In the genomic region with DNA sequence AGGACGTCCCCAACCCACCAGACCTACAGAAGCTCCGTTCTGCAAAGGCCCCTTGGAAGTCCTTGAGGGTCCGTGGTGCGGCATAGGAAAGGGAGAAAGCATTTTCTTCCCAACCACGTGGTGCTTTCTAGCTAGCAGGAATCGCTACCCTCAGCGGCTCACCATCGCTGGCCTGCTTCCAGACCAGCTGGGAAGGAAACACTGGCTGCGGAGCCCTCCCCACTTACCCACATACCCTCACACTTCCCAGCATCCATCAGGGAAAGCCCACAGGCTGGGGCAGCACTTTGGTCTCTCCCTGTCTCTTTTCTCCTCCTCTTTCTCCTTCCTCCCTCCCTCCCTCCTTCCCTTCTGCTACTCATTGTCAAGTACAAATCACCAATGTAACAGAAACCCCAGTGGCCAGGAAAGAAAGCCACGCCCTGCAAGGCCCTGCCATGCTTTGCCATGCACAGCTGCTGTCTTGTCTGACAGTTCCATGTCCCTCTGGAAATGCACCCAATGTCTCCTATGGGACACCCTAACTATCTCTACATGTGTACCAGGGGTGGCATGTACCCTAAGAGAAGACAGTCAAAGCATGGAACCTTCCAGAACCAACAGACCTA, we compare ENCODE assay signal across 9 mouse cellular contexts. TPM values are rescaled to one million over a fixed set of nuclear protein-coding genes. Genes with fewer than 3 reads are reported as not detected.
DNase-seq lines count a peak whose midpoint lies in the region; ATAC-seq lines count a peak whose summit lies in the region.
"Had no signal": no experiment of that assay in that cellular context is flagged by ENCODE, and none has a peak within 500 bp of the region (broad histone marks: within the 10 kb centered on the region; RNA-seq: fewer than 3 reads in every experiment).

No protein-coding gene starts in this region.

- ATAC-seq in forebrain, embryonic 11.5 days (replicated peaks; ENCODE audit: low FRiP score) = no peak
- ATAC-seq in hindbrain, embryonic 16.5 days = peak; percentile 15; the same call in 1 of the 2 replicates
- no peak for ATAC-seq in liver, embryonic 12.5 days

- H3K9ac ChIP-seq in forebrain, embryonic 11.5 days (ENCODE audit: low read length) = no peak overlapping the region
- H3K9ac ChIP-seq in hindbrain, embryonic 16.5 days (ENCODE audit: low read depth, low read length) = no peak overlapping the region
- no peak overlapping the region for H3K9ac ChIP-seq in liver, embryonic 12.5 days
- H3K9ac ChIP-seq: liver, embryonic 13.5 days had no signal

- no peak for DNase-seq in forebrain, embryonic 10.5 days (ENCODE audit: extremely low spot score, low spot score)
- no peak for DNase-seq in forebrain, embryonic 11.5 days (ENCODE audit: low spot score)
- peak; percentile 42 for DNase-seq in left cerebral cortex, postnatal 4 days
- DNase-seq in left cerebral cortex, adult 11 months (ENCODE audit: low spot score) = no peak
- peak; percentile 67 to 77 for DNase-seq in right cerebral cortex, postnatal 10 days (ENCODE audit: low spot score in 2 of 2)
- DNase-seq in urinary bladder, postnatal 10 days (ENCODE audit: low spot score) = no peak
- DNase-seq: liver, embryonic 13.5 days had no signal

- no peaks in the 10 kb centered on the region for H3K9me3 ChIP-seq in forebrain, embryonic 10.5 days
- no peaks in the 10 kb centered on the region for H3K9me3 ChIP-seq in forebrain, embryonic 11.5 days (ENCODE audit: control insufficient read depth, low read length)
- no peaks in the 10 kb centered on the region for H3K9me3 ChIP-seq in hindbrain, embryonic 16.5 days (ENCODE audit: control insufficient read depth, low read length)
- no peaks in the 10 kb centered on the region for H3K9me3 ChIP-seq in liver, embryonic 12.5 days (replicated peaks)
- H3K9me3 ChIP-seq: liver, embryonic 13.5 days had no signal

- H3K27me3 ChIP-seq in forebrain, embryonic 10.5 days (ENCODE audit: poor library complexity, severe bottlenecking) = no peaks in the 10 kb centered on the region
- H3K27me3 ChIP-seq in forebrain, embryonic 11.5 days (ENCODE audit: control insufficient read depth, insufficient read depth, low read length) = no peaks in the 10 kb centered on the region
- H3K27me3 ChIP-seq in hindbrain, embryonic 16.5 days (replicated peaks; ENCODE audit: control insufficient read depth, insufficient read depth, low read length) = no peaks in the 10 kb centered on the region
- H3K27me3 ChIP-seq in liver, embryonic 12.5 days (replicated peaks) = no peaks in the 10 kb centered on the region
- H3K27me3 ChIP-seq: liver, embryonic 13.5 days had no signal

- no peak overlapping the region for H3K4me2 ChIP-seq in forebrain, embryonic 11.5 days (ENCODE audit: low read depth, low read length, severe bottlenecking)
- no peak overlapping the region for H3K4me2 ChIP-seq in hindbrain, embryonic 16.5 days (ENCODE audit: low read length)
- no peak overlapping the region for H3K4me2 ChIP-seq in liver, embryonic 12.5 days
- H3K4me2 ChIP-seq: liver, embryonic 13.5 days had no signal

- no peak overlapping the region for H3K4me3 ChIP-seq in forebrain, embryonic 10.5 days
- H3K4me3 ChIP-seq in forebrain, embryonic 11.5 days (ENCODE audit: low read depth, low read length) = no peak overlapping the region
- no peak overlapping the region for H3K4me3 ChIP-seq in hindbrain, embryonic 16.5 days (ENCODE audit: low read length)
- no peak overlapping the region for H3K4me3 ChIP-seq in liver, embryonic 12.5 days
- H3K4me3 ChIP-seq: liver, embryonic 13.5 days had no signal

- no peaks in the 10 kb centered on the region for H3K36me3 ChIP-seq in forebrain, embryonic 10.5 days (replicated peaks)
- no peaks in the 10 kb centered on the region for H3K36me3 ChIP-seq in forebrain, embryonic 11.5 days (ENCODE audit: control insufficient read depth, insufficient read depth, low read length)
- H3K36me3 ChIP-seq in hindbrain, embryonic 16.5 days (ENCODE audit: control insufficient read depth, insufficient read depth, low read length) = no peaks in the 10 kb centered on the region
- H3K36me3 ChIP-seq in liver, embryonic 12.5 days = no peaks in the 10 kb centered on the region
- H3K36me3 ChIP-seq: liver, embryonic 13.5 days had no signal

- 85% methylated on average over 10 of the region's 10 CpGs for WGBS in forebrain, embryonic 10.5 days
- WGBS in forebrain, embryonic 11.5 days = 86% methylated on average over 10 of the region's 10 CpGs
- WGBS in hindbrain, embryonic 16.5 days = 65% methylated on average over 10 of the region's 10 CpGs
- WGBS in liver, embryonic 12.5 days (ENCODE audit: insufficient replicate concordance) = 73% methylated on average over 10 of the region's 10 CpGs

- intact Hi-C loops in left cerebral cortex, postnatal 4 days (cut with DNase I) = no loop called here

- H3K4me1 ChIP-seq in forebrain, embryonic 10.5 days = peaks cover 48% of the 10 kb centered on the region
- H3K4me1 ChIP-seq in forebrain, embryonic 11.5 days (replicated peaks; ENCODE audit: control insufficient read depth, insufficient read depth, low read length) = no peaks in the 10 kb centered on the region; the same call in 1 of the 2 replicates
- H3K4me1 ChIP-seq in hindbrain, embryonic 16.5 days (ENCODE audit: control insufficient read depth, insufficient read depth, low read depth, low read length) = peaks cover 3% of the 10 kb centered on the region
- H3K4me1 ChIP-seq in liver, embryonic 12.5 days = peaks cover 27% of the 10 kb centered on the region

- peak overlapping the region; percentile 21 for H3K27ac ChIP-seq in forebrain, embryonic 10.5 days
- no peak overlapping the region for H3K27ac ChIP-seq in forebrain, embryonic 11.5 days (ENCODE audit: low read depth, low read length)
- no peak overlapping the region for H3K27ac ChIP-seq in hindbrain, embryonic 16.5 days (ENCODE audit: low read depth, low read length)
- H3K27ac ChIP-seq in liver, embryonic 12.5 days = no peak overlapping the region
- H3K27ac ChIP-seq: liver, embryonic 13.5 days had no signal

RNA-seq across cellular contexts. Expression of a gene that starts 27.4 kb away (rescaled TPM):
- polyA plus RNA-seq in forebrain, embryonic 10.5 days (2016; fragmentation: Nextera tagmentation; extraction: Ambion mirVana) = 87.6 and 88.8 TPM in 2 replicates
- 110 TPM in 2 replicates for polyA plus RNA-seq in forebrain, embryonic 11.5 days (2014; fragmentation: Nextera tagmentation; extraction: Ambion mirVana)
- total RNA-seq in left cerebral cortex, postnatal 4 days (2021) = 100 to 1,000 TPM; 238 to 248 TPM
- 123 and 127 TPM in 2 replicates for polyA plus RNA-seq in hindbrain, embryonic 16.5 days (2015; fragmentation: Nextera tagmentation; extraction: Ambion mirVana)
- polyA plus RNA-seq in liver, embryonic 12.5 days (2016; fragmentation: Nextera tagmentation; extraction: Ambion mirVana) = 49.6 and 51.0 TPM in 2 replicates

Comparison
In these comparisons a context has a peak if more than half of its experiments do, and no peak if none do; other contexts are left out.
1. DNase-seq: peak in left cerebral cortex, postnatal 4 days (single experiment) and right cerebral cortex, postnatal 10 days (2 of 2); none in forebrain, embryonic 10.5 days (single experiment), forebrain, embryonic 11.5 days (single experiment), left cerebral cortex, adult 11 months (single experiment) and urinary bladder, postnatal 10 days (single experiment).